Mouse (Mus musculus) heart, embryonic 16.5 days (tissue): ENCODE results near the gene Psg20. TPM values are rescaled to one million over a fixed set of nuclear protein-coding genes. Genes with fewer than 3 reads are reported as not detected.
"Not testable (repeated sequence)": the region's sequence is repeated elsewhere in the genome, so short reads cannot be mapped to it uniquely, and the experiment has no call there.

ENCODE experiments used
- ATAC-seq: fragments of 200-750 bp; cut with Nextera tagmentation; replicated peaks from 2 replicates; pipeline ENCODE4 v1.8.0; 2017; ENCODE audit warnings: moderate number of reproducible peaks; ENCODE audit not compliant: insufficient read depth, low FRiP score; ENCODE audit errors: extremely low read depth
- H3K27ac ChIP-seq: fragments of 300-500 bp; sonication (generic); 2 replicates; pipeline ENCODE4 v1.5.1; 2014; ENCODE audit warnings: mild to moderate bottlenecking, low read length, control low read depth, moderate library complexity
- H3K27me3 ChIP-seq: fragments of 300-500 bp; sonication (generic); 2 replicates; pipeline ENCODE4 v1.6.1; 2014; ENCODE audit warnings: low read length, mixed read lengths; ENCODE audit not compliant: control insufficient read depth, insufficient read depth
- H3K36me3 ChIP-seq: fragments of 300-500 bp; sonication (generic); 2 replicates; pipeline ENCODE4 v1.6.1; 2014; ENCODE audit not compliant: control insufficient read depth, insufficient read depth
- H3K4me1 ChIP-seq: fragments of 300-500 bp; sonication (generic); 2 replicates; pipeline ENCODE4 v1.6.1; 2014; ENCODE audit warnings: low read length, mixed read lengths; ENCODE audit not compliant: control insufficient read depth, insufficient read depth
- H3K4me2 ChIP-seq: fragments of 300-500 bp; sonication (generic); 2 replicates; pipeline ENCODE4 v1.6.1; 2014; ENCODE audit warnings: low read depth, mild to moderate bottlenecking, control low read depth, low read length
- H3K4me3 ChIP-seq: fragments of 300-500 bp; sonication (generic); 2 replicates; pipeline ENCODE4 v1.5.1; 2014; ENCODE audit warnings: mild to moderate bottlenecking, control low read depth, low read length
- H3K9ac ChIP-seq: fragments of 300-500 bp; sonication (generic); 2 replicates; pipeline ENCODE4 v1.6.1; 2014; ENCODE audit warnings: low read length, control low read depth
- H3K9me3 ChIP-seq: fragments of 300-500 bp; sonication (generic); replicated peaks from 2 replicates; pipeline ENCODE4 v1.6.1; 2016; ENCODE audit warnings: low read length; ENCODE audit not compliant: control insufficient read depth
- WGBS: fragments of 180-500 bp; shearing (Covaris S2); extraction: QIAGEN DNeasy Blood & Tissue Kit; methylation state at CpG from one replicate; pipeline ENCODE4 v1.1.7; 2014; 5-methylcytosine and 5-hydroxymethylcytosine counted together
- polyA plus RNA-seq: library from polyadenylated mRNA; unstranded; fragments of >200 nt; fragmentation: Nextera tagmentation; extraction: Ambion mirVana; gene quantifications from 2 replicates; pipeline ENCODE4 v1.2.1, GENCODE M21; 2015

The Psg20 gene
- polyA plus RNA-seq, 1 experiment from 2014 or later: not detected

DNA sequence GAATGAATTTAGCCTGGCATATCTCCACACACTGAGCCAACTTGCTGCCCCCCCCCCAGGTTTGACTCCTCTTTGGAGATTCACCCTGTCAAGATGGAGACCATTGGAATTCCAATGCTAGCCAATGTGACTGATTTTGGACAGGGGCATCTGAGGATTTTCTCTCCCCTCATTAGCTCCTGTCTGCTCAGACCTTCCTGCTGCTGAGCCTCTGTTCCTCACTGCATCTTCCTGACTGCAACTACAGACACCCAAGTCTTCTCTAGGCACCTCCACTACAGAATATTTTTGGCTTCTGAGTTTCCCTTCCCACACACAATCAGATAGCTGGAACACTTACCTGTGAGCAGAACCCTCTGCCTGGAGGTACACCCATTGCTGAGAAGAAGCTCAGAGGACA lies 399 bp downstream of the Psg20 start:
- Histone ChIP-seq H3K27ac (no peak overlapping the region), H3K36me3 (no peaks in the 10 kb centered on the region), H3K27me3 (no peaks in the 10 kb centered on the region), H3K9ac (no peak overlapping the region), H3K4me1 (no peaks in the 10 kb centered on the region), H3K4me3 (no peak overlapping the region), H3K9me3 (no peaks in the 10 kb centered on the region), H3K4me2 (no peak overlapping the region)
- ATAC-seq: no peak

- Histone ChIP-seq H3K27me3 (no peaks in the 10 kb centered on the region), H3K9me3 (no peaks in the 10 kb centered on the region), H3K4me2 (no peak overlapping the region), H3K4me1 (no peaks in the 10 kb centered on the region), H3K4me3 (no peak overlapping the region), H3K36me3 (no peaks in the 10 kb centered on the region), H3K9ac (no peak overlapping the region), H3K27ac (no peak overlapping the region)
- 41% methylated on average over 2 of the region's 2 CpGs for WGBS
- no peak for ATAC-seq
Measured at GRCm38 (mm10) chr7:18679772-18680171, 6.2 kb downstream of the Psg20 start.

GRCm38 (mm10) chr7:18656625-18657024 lies 29.4 kb downstream of the Psg20 start, which contains the start of gene Psg21:
Gene Psg21, minus strand, starts transcription at chr7:18656725.
- H3K4me2 ChIP-seq, H3K27me3 ChIP-seq, H3K36me3 ChIP-seq, H3K27ac ChIP-seq, H3K9ac ChIP-seq, ATAC-seq, H3K4me1 ChIP-seq, H3K9me3 ChIP-seq, H3K4me3 ChIP-seq: not testable (repeated sequence)
- WGBS: 25% methylated on average over 1 of the region's 2 CpGs

GRCm38 (mm10) chr7:18626921-18627320 lies 59.1 kb downstream of the Psg20 start:
- H3K4me2 ChIP-seq, H3K36me3 ChIP-seq, H3K27ac ChIP-seq, H3K9me3 ChIP-seq, H3K27me3 ChIP-seq, H3K4me1 ChIP-seq, ATAC-seq, H3K4me3 ChIP-seq, H3K9ac ChIP-seq: not testable (repeated sequence)
- WGBS: 66% methylated on average over 8 of the region's 8 CpGs

Other genes with a start within 250 kb of the Psg20 start
- gene Psg26, start 202.0 kb downstream of the Psg20 start, polyA plus RNA-seq: not detected in 2 replicates
- gene Psg25, start 153.9 kb downstream of the Psg20 start, polyA plus RNA-seq: not detected in 2 replicates
- not detected in 2 replicates for gene Psg27, start 118.9 kb downstream of the Psg20 start, polyA plus RNA-seq
- gene Psg23, start 69.7 kb downstream of the Psg20 start, polyA plus RNA-seq: not detected in 2 replicates
- gene Psg21, start 29.5 kb downstream of the Psg20 start, polyA plus RNA-seq: not detected in 2 replicates
- gene Psg22, start 31.9 kb upstream of the Psg20 start, polyA plus RNA-seq: not detected in 2 replicates
- not detected in 2 replicates for gene Psg19, start 112.3 kb upstream of the Psg20 start, polyA plus RNA-seq
- gene Psg17, start 135.4 kb upstream of the Psg20 start, polyA plus RNA-seq: not detected in 2 replicates
- 0.50 and 0.69 TPM in 2 replicates for gene Mill2, start 153.8 kb upstream of the Psg20 start, polyA plus RNA-seq
- 3.5 and 5.7 TPM in 2 replicates for gene Pglyrp1, start 185.1 kb upstream of the Psg20 start, polyA plus RNA-seq
- gene Ccdc61, start 224.2 kb upstream of the Psg20 start, polyA plus RNA-seq: 21.7 and 23.7 TPM in 2 replicates
- gene Nova2, start 239.7 kb upstream of the Psg20 start, polyA plus RNA-seq: 0.64 and 0.82 TPM in 2 replicates